29 mouse cellular contexts compared by ENCODE assay signal in genomic region chr3:66501865-66502264, GRCm38 (mm10).
"Had no signal": no experiment of that assay in that cellular context is flagged by ENCODE, and none has a peak within 500 bp of the region (broad histone marks: within the 10 kb centered on the region; RNA-seq: fewer than 3 reads in every experiment).

No protein-coding gene starts in this region.

- H3K9ac ChIP-seq: heart, embryonic 12.5 days; hindbrain, embryonic 12.5 days; hindbrain, embryonic 14.5 days; intestine, embryonic 15.5 days; kidney, embryonic 15.5 days; limb, embryonic 12.5 days; liver, embryonic 13.5 days; liver, embryonic 15.5 days; liver, postnatal 0 days had no signal

- DNase-seq: gastrocnemius, adult 2 months; gastrocnemius, postnatal 10 days; gastrocnemius, postnatal 25 days; heart, adult 18-20 months; heart, postnatal 10 days; heart, postnatal 4 days; kidney, adult 18-20 months; kidney, adult 9 months; kidney, postnatal 14 days; kidney, postnatal 36 days; layer of hippocampus, adult 9-11 months; liver; liver, embryonic 13.5 days; liver, postnatal 0 days had no signal

- ATAC-seq: hindbrain, embryonic 16.5 days; inflammation-experienced regulatory T-cells, adult 6 months; intestine, embryonic 15.5 days; intestine, postnatal 0 days; liver, postnatal 0 days had no signal

- H3K4me1 ChIP-seq: intestine, embryonic 15.5 days; kidney, embryonic 15.5 days had no signal

- H3K27ac ChIP-seq: gastrocnemius, adult 2 months; heart, embryonic 10.5 days; hindbrain, embryonic 10.5 days; hindbrain, embryonic 12.5 days; hindbrain, embryonic 14.5 days; intestine, embryonic 15.5 days; kidney, embryonic 15.5 days; kidney, postnatal 0 days; left cerebral cortex, adult 2 months; limb, embryonic 12.5 days; liver, embryonic 13.5 days; liver, embryonic 15.5 days had no signal

- H3K27me3 ChIP-seq: heart, embryonic 12.5 days; hindbrain, embryonic 12.5 days; intestine, embryonic 15.5 days; kidney, embryonic 15.5 days; limb, embryonic 12.5 days; liver, embryonic 13.5 days had no signal

- H3K36me3 ChIP-seq: heart, embryonic 10.5 days; heart, embryonic 12.5 days; hindbrain, embryonic 10.5 days; hindbrain, embryonic 12.5 days; intestine, embryonic 15.5 days; kidney, embryonic 15.5 days; limb, embryonic 12.5 days; liver, embryonic 13.5 days; liver, embryonic 15.5 days had no signal

- H3K9me3 ChIP-seq: heart, embryonic 10.5 days; heart, embryonic 12.5 days; hindbrain, embryonic 10.5 days; hindbrain, embryonic 12.5 days; intestine, embryonic 15.5 days; kidney, embryonic 15.5 days; limb, embryonic 12.5 days; liver, embryonic 13.5 days; liver, embryonic 15.5 days had no signal

- H3K4me3 ChIP-seq: gastrocnemius, adult 2 months; heart, embryonic 10.5 days; heart, embryonic 12.5 days; hindbrain, embryonic 10.5 days; hindbrain, embryonic 12.5 days; intestine, embryonic 15.5 days; kidney, embryonic 15.5 days; left cerebral cortex, adult 2 months; limb, embryonic 12.5 days; liver, embryonic 13.5 days; liver, embryonic 15.5 days had no signal

- H3K4me2 ChIP-seq: heart, embryonic 12.5 days; hindbrain, embryonic 12.5 days; hindbrain, embryonic 14.5 days; intestine, embryonic 15.5 days; kidney, embryonic 15.5 days; limb, embryonic 12.5 days; liver, embryonic 11.5 days; liver, embryonic 13.5 days; liver, embryonic 15.5 days had no signal
